Mouse (Mus musculus): ENCODE data around the gene Slc2a4. TPM values are rescaled to one million over a fixed set of nuclear protein-coding genes. Genes with fewer than 3 reads are reported as not detected.
A peak's percentile ranks its signal among the peaks of the same experiment; 100 is the strongest.

The Slc2a4 gene
- polyA plus RNA-seq, 1 experiment = 6.2 TPM

DNA sequence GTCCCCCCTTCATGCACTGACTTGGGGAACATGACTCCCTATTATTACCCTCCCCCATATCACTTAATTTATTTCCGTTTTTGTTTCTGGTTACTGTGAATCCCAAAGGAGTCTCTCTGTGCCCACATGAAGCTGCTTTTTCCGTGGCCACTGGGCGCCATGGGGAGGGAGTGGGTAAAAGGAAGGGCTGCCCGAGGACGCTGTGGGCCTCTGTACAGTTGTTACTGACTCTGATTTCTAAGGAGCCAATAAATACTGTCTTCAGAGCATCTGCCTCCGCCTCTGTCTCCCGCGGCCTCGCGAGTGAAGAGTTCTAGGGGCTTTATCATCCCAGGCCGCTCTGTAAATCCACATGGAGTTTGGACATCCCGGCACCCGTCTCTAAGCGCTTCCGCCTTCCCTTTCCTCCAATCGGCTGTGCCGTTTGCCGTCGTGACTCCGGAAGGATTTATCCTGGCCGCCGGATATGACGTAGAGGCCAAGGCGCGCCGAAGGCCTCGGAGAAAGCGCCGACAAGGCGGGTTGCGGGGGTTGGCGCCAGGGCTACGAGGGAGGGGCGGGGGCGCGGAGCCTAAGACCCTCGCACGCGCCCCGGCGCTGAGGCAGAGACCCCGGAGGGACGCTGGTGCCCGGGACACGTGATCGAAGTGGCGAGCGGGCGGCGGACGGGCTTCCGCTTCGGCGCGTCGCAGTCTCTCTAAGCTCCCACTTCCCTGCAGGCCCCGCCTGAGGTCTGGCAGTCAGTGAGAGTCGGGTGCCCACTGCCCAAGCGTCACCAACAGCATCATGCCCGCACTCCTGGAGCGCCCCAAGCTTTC, 34.2 kb downstream of the Slc2a4 start, which contains the start of gene Gps2:
TSS of gene Gps2 (plus strand) at position 335 of the 818 bp plus-strand sequence.
- Histone ChIP-seq H3K27me3 (ENCODE audit: control insufficient read depth, insufficient read depth, low read length) (no peaks in the 10 kb centered on the region), H3K4me3 (ENCODE audit: extremely low read depth, insufficient read depth, insufficient read length) (peak within 1 kb of the TSS; percentile 78), H3K4me1 (ENCODE audit: control insufficient read depth, insufficient read depth, insufficient read length) (peaks cover 8% of the 10 kb centered on the region), H3K36me3 (ENCODE audit: control insufficient read depth, insufficient read depth, low read length) (peaks cover 46% of the 10 kb centered on the region), H3K27ac (ENCODE audit: insufficient read depth, low read length) (peak within 1 kb of the TSS; percentile 86)
- under 1% methylated on average over 61 of the region's 61 CpGs for WGBS
- peak; percentile 84 to 88 for DNase-seq (ENCODE audit: low read depth in 1 of 2, low spot score in 2 of 2)
- TF ChIP-seq POLR2A (IDR thresholded peaks at IDR 0.05; ENCODE audit: low read depth, low read length) = peak; percentile 39
- TF ChIP-seq CTCF (IDR thresholded peaks at IDR 0.05; ENCODE audit: extremely low read depth, insufficient read depth, insufficient read length, insufficient replicate concordance) = no peak

- H3K4me1 ChIP-seq (ENCODE audit: control insufficient read depth, insufficient read depth, insufficient read length) = peaks cover 8% of the 10 kb centered on the region
- H3K4me3 ChIP-seq (ENCODE audit: extremely low read depth, insufficient read depth, insufficient read length) = peak overlapping the region; percentile 78
- peaks cover 47% of the 10 kb centered on the region for H3K36me3 ChIP-seq (ENCODE audit: control insufficient read depth, insufficient read depth, low read length)
- 84% methylated on average over 15 of the region's 15 CpGs for WGBS
- DNase-seq (ENCODE audit: low read depth in 1 of 2, low spot score in 2 of 2) = no peak
- peak overlapping the region; percentile 69; the same call in 1 of the 2 replicates for H3K27ac ChIP-seq (ENCODE audit: insufficient read depth, low read length)
- TF ChIP-seq POLR2A (IDR thresholded peaks at IDR 0.05; ENCODE audit: low read depth, low read length) (no peak), CTCF (IDR thresholded peaks at IDR 0.05; ENCODE audit: extremely low read depth, insufficient read depth, insufficient read length, insufficient replicate concordance) (no peak)
- H3K27me3 ChIP-seq (ENCODE audit: control insufficient read depth, insufficient read depth, low read length) = no peaks in the 10 kb centered on the region
Measured at GRCm38 (mm10) chr11:69912716-69913530, 35.1 kb downstream of the Slc2a4 start.

DNA sequence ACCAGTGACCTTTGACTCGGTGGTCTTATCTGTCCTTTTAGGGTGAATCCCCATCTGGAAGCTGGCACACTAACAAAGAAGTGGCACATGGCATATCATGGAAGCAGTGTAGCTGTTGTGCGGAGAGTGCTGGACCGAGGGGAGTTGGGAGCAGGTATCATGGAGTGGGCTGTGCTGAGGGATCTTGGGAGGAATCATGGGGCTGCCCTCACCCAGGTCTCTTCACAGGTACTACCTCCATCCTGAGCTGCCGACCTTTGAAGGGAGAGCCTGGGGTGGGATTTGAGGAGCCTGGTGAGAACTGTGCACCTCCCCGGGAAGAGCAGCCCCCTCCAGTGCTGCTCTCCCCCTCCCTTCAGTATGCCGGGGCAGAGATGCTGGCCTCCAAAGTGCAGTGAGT, 36.3 kb downstream of the Slc2a4 start:
- TF ChIP-seq POLR2A (IDR thresholded peaks at IDR 0.05; ENCODE audit: low read depth, low read length) (no peak), CTCF (IDR thresholded peaks at IDR 0.05; ENCODE audit: extremely low read depth, insufficient read depth, insufficient read length, insufficient replicate concordance) (no peak)
- WGBS = 89% methylated on average over 6 of the region's 6 CpGs
- DNase-seq (ENCODE audit: low read depth in 1 of 2, low spot score in 2 of 2) = no peak
- Histone ChIP-seq H3K36me3 (ENCODE audit: control insufficient read depth, insufficient read depth, low read length) (peaks cover 50% of the 10 kb centered on the region), H3K4me1 (ENCODE audit: control insufficient read depth, insufficient read depth, insufficient read length) (peaks cover 8% of the 10 kb centered on the region), H3K27ac (ENCODE audit: insufficient read depth, low read length) (no peak overlapping the region), H3K27me3 (ENCODE audit: control insufficient read depth, insufficient read depth, low read length) (no peaks in the 10 kb centered on the region), H3K4me3 (ENCODE audit: extremely low read depth, insufficient read depth, insufficient read length) (no peak overlapping the region)

- TF ChIP-seq POLR2A (IDR thresholded peaks at IDR 0.05; ENCODE audit: low read depth, low read length) (no peak), CTCF (IDR thresholded peaks at IDR 0.05; ENCODE audit: extremely low read depth, insufficient read depth, insufficient read length, insufficient replicate concordance) (no peak)
- no peak overlapping the region for H3K4me3 ChIP-seq (ENCODE audit: extremely low read depth, insufficient read depth, insufficient read length)
Measured at GRCm38 (mm10) chr11:69910781-69911560, 37.0 kb downstream of the Slc2a4 start.

DNA sequence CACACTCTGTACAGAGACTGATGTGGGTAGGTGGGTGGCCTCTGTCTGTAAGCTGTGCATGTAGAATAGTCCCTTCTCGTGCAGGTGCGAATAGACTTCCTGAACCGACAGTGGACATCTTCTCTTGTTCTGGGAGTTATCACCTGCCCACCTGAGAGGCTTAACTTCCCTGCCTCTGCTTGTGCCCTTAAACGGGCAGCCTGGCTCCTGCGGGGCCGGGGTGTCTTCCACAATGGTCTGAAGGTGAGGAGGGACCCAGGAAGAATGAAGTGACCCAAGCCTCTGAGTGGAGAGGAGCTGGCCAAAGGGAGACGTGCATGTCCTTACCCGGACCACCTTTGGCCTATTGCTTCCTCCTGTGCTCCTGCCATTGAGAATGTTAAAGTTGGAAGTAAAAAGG, 37.8 kb downstream of the Slc2a4 start:
- 91% methylated on average over 8 of the region's 8 CpGs for WGBS

More at GRCm38 (mm10) chr11:69910781-69911560, 37.0 kb downstream of the Slc2a4 start:
- Histone ChIP-seq H3K36me3 (ENCODE audit: control insufficient read depth, insufficient read depth, low read length) (peaks cover 53% of the 10 kb centered on the region), H3K27me3 (ENCODE audit: control insufficient read depth, insufficient read depth, low read length) (no peaks in the 10 kb centered on the region), H3K27ac (ENCODE audit: insufficient read depth, low read length) (no peak overlapping the region), H3K4me1 (ENCODE audit: control insufficient read depth, insufficient read depth, insufficient read length) (peaks cover 8% of the 10 kb centered on the region)
- DNase-seq (ENCODE audit: low read depth in 1 of 2, low spot score in 2 of 2) = no peak
- 94% methylated on average over 17 of the region's 17 CpGs for WGBS

DNA sequence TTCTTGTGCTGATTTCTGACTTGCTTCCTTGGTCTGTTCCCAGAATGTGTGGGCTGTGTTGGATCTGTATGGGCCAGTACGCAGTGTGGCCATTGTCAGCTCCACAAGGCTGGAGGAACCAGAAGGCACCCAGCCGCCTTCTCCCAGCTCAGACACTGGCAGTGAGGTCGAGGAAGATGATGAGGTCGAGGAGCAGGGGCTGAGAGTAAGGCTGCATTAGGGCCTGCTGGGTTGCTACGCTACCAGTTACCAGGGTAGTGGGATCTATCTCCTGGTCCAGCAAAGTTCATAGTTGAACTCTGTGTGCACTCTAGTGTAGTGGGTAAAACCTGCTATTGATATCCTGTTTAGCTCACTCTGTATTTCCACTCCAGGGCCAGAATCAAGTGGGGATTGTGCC, 38.8 kb downstream of the Slc2a4 start:
- peaks cover 51% of the 10 kb centered on the region for H3K36me3 ChIP-seq (ENCODE audit: control insufficient read depth, insufficient read depth, low read length)
- WGBS = 94% methylated on average over 5 of the region's 5 CpGs

More for the DNA sequence above, 37.8 kb downstream of the Slc2a4 start:
- H3K27ac ChIP-seq (ENCODE audit: insufficient read depth, low read length) = no peak overlapping the region
- H3K27me3 ChIP-seq (ENCODE audit: control insufficient read depth, insufficient read depth, low read length) = no peaks in the 10 kb centered on the region
- peaks cover 50% of the 10 kb centered on the region for H3K36me3 ChIP-seq (ENCODE audit: control insufficient read depth, insufficient read depth, low read length)
- no peak overlapping the region for H3K4me3 ChIP-seq (ENCODE audit: extremely low read depth, insufficient read depth, insufficient read length)
- TF ChIP-seq CTCF (IDR thresholded peaks at IDR 0.05; ENCODE audit: extremely low read depth, insufficient read depth, insufficient read length, insufficient replicate concordance) (no peak), POLR2A (IDR thresholded peaks at IDR 0.05; ENCODE audit: low read depth, low read length) (no peak)
- no peak for DNase-seq (ENCODE audit: low read depth in 1 of 2, low spot score in 2 of 2)
- H3K4me1 ChIP-seq (ENCODE audit: control insufficient read depth, insufficient read depth, insufficient read length) = peaks cover 8% of the 10 kb centered on the region

More for the DNA sequence above, 38.8 kb downstream of the Slc2a4 start:
- Histone ChIP-seq H3K27me3 (ENCODE audit: control insufficient read depth, insufficient read depth, low read length) (no peaks in the 10 kb centered on the region), H3K4me3 (ENCODE audit: extremely low read depth, insufficient read depth, insufficient read length) (no peak overlapping the region), H3K4me1 (ENCODE audit: control insufficient read depth, insufficient read depth, insufficient read length) (peaks cover 4% of the 10 kb centered on the region; the same call in 1 of the 2 replicates), H3K27ac (ENCODE audit: insufficient read depth, low read length) (no peak overlapping the region)
- TF ChIP-seq CTCF (IDR thresholded peaks at IDR 0.05; ENCODE audit: extremely low read depth, insufficient read depth, insufficient read length, insufficient replicate concordance) (no peak), POLR2A (IDR thresholded peaks at IDR 0.05; ENCODE audit: low read depth, low read length) (no peak)
- DNase-seq (ENCODE audit: low read depth in 1 of 2, low spot score in 2 of 2) = no peak

Data from spleen, adult 2 months (tissue).